Mouse (Mus musculus): ENCODE measurements at regions not wholly inside any gene's neighbourhood (a gene's known extent, or its start where the extent isn't known, plus 50 kb on each side); places are given as distances from the start of the nearest gene placed in this dataset.

GRCm38 (mm10) chr1:35935099-35935651 lies 133.0 kb upstream of the Hs6st1 start:
- DNase-seq, result peak; percentile 64

- DNase-seq, result no peak
These were observed 131.7 kb upstream of the Hs6st1 start for GRCm38 (mm10) chr1:35936362-35937093.

- no peak for DNase-seq
These were observed 128.0 kb upstream of the Hs6st1 start for GRCm38 (mm10) chr1:35940236-35940635.

- DNase-seq, result no peak
These were observed 126.5 kb upstream of the Hs6st1 start for GRCm38 (mm10) chr1:35941642-35942077.

- no peak for DNase-seq
These were observed 126.0 kb upstream of the Hs6st1 start for GRCm38 (mm10) chr1:35942222-35942621.

GRCm38 (mm10) chr1:35943800-35944199 lies 124.4 kb upstream of the Hs6st1 start:
- no peak for DNase-seq

- no peak for DNase-seq
These were observed 123.8 kb upstream of the Hs6st1 start for GRCm38 (mm10) chr1:35944376-35944775.

- DNase-seq, result no peak
These were observed 123.4 kb upstream of the Hs6st1 start for GRCm38 (mm10) chr1:35944849-35945248.

- DNase-seq, result no peak
These were observed 122.6 kb upstream of the Hs6st1 start for GRCm38 (mm10) chr1:35945596-35945995.

- no peak for DNase-seq
These were observed 120.1 kb upstream of the Hs6st1 start for GRCm38 (mm10) chr1:35948104-35948503.

- no peak for DNase-seq
These were observed 117.1 kb upstream of the Hs6st1 start for GRCm38 (mm10) chr1:35951082-35951481.

GRCm38 (mm10) chr1:35953721-35954120 lies 114.5 kb upstream of the Hs6st1 start:
- DNase-seq, result no peak

GRCm38 (mm10) chr1:35957425-35958372 lies 110.5 kb upstream of the Hs6st1 start:
- DNase-seq, result no peak

GRCm38 (mm10) chr1:35959729-35960128 lies 108.5 kb upstream of the Hs6st1 start:
- DNase-seq, result no peak

- no peak for DNase-seq
These were observed 107.4 kb upstream of the Hs6st1 start for GRCm38 (mm10) chr1:35960844-35961243.

- peak; percentile 25 for DNase-seq
These were observed 106.3 kb upstream of the Hs6st1 start for GRCm38 (mm10) chr1:35961923-35962322.

- DNase-seq, result no peak
These were observed 99.7 kb upstream of the Hs6st1 start for GRCm38 (mm10) chr1:35968489-35968888.

GRCm38 (mm10) chr1:35971435-35972189 lies 96.6 kb upstream of the Hs6st1 start:
- DNase-seq, result no peak

- no peak for DNase-seq
These were observed 96.0 kb upstream of the Hs6st1 start for GRCm38 (mm10) chr1:35972190-35972584.

GRCm38 (mm10) chr1:35973386-35973785 lies 94.8 kb upstream of the Hs6st1 start:
- DNase-seq, result peak; percentile 45

- DNase-seq, result no peak
These were observed 92.5 kb upstream of the Hs6st1 start for GRCm38 (mm10) chr1:35975611-35976208.

- no peak for DNase-seq
These were observed 91.7 kb upstream of the Hs6st1 start for GRCm38 (mm10) chr1:35976528-35976927.
